Mouse (Mus musculus) stomach, postnatal 0 days (tissue): ENCODE measurements around the gene Rasa2. TPM values are rescaled to one million over a fixed set of nuclear protein-coding genes. Genes with fewer than 3 reads are reported as not detected.

Experiments used
- ATAC-seq: fragments of 200-750 bp; cut with Nextera tagmentation; 2 replicates; pipeline ENCODE4 v1.8.0; 2017; ENCODE audit not compliant: low FRiP score, low TSS enrichment
- DNase-seq: peaks from one replicate; pipeline ENCODE4 v3.0.0-alpha.2; 2016; ENCODE audit warnings: low spot score
- H3K27ac ChIP-seq: fragments of 300-500 bp; sonication (generic); replicated peaks from 2 replicates; pipeline ENCODE4 v1.5.1; 2014; ENCODE audit warnings: mild to moderate bottlenecking, control low read depth
- H3K27me3 ChIP-seq: fragments of 300-500 bp; sonication (generic); 2 replicates; pipeline ENCODE4 v1.6.1; 2014; ENCODE audit warnings: low read length; ENCODE audit not compliant: control insufficient read depth, insufficient read depth
- H3K36me3 ChIP-seq: fragments of 300-500 bp; sonication (generic); 2 replicates; pipeline ENCODE4 v1.6.1; 2014; ENCODE audit warnings: low read length, mixed read lengths; ENCODE audit not compliant: control insufficient read depth, insufficient read depth
- H3K4me1 ChIP-seq: fragments of 300-500 bp; sonication (generic); replicated peaks from 2 replicates; pipeline ENCODE4 v1.6.1; 2014; ENCODE audit warnings: antibody characterized with exemption; ENCODE audit not compliant: control insufficient read depth, insufficient read depth
- H3K4me2 ChIP-seq: fragments of 300-500 bp; sonication (generic); replicated peaks from 2 replicates; pipeline ENCODE4 v1.6.1; 2014; ENCODE audit warnings: low read depth, mild to moderate bottlenecking, control low read depth, moderate library complexity
- H3K4me3 ChIP-seq: fragments of 300-500 bp; sonication (generic); 2 replicates; pipeline ENCODE4 v1.5.1; 2014; ENCODE audit warnings: low read depth, low read length, control low read depth
- H3K9ac ChIP-seq: fragments of 300-500 bp; sonication (generic); 2 replicates; pipeline ENCODE4 v1.6.1; 2014; ENCODE audit warnings: mild to moderate bottlenecking, low read length, control low read depth, mixed read lengths
- H3K9me3 ChIP-seq: fragments of 300-500 bp; sonication (generic); 2 replicates; pipeline ENCODE4 v1.6.1; 2016; ENCODE audit warnings: low read length; ENCODE audit not compliant: control insufficient read depth
- CTCF ChIP-seq: IDR thresholded peaks from 2 replicates; pipeline ENCODE4 v1.5.1; 2016; ENCODE audit warnings: antibody characterized with exemption, low read depth, mild to moderate bottlenecking, moderate library complexity
- EP300 ChIP-seq: optimal IDR thresholded peaks from 2 replicates; pipeline ENCODE3; 2016; ENCODE audit warnings: antibody characterized with exemption
- WGBS: fragments of 180-500 bp; shearing (Covaris S2); extraction: QIAGEN DNeasy Blood & Tissue Kit; methylation state at CpG from one replicate; pipeline ENCODE4 v1.1.7; 2014; 5-methylcytosine and 5-hydroxymethylcytosine counted together
- polyA plus RNA-seq: library from polyadenylated mRNA; unstranded; fragments of >200 nt; fragmentation: Nextera tagmentation; extraction: Ambion mirVana; gene quantifications from 2 replicates; pipeline ENCODE4 v1.2.1, GENCODE M21; 2015

The Rasa2 gene
- polyA plus RNA-seq, 1 experiment from 2014 or later, result 12.5 TPM

DNA sequence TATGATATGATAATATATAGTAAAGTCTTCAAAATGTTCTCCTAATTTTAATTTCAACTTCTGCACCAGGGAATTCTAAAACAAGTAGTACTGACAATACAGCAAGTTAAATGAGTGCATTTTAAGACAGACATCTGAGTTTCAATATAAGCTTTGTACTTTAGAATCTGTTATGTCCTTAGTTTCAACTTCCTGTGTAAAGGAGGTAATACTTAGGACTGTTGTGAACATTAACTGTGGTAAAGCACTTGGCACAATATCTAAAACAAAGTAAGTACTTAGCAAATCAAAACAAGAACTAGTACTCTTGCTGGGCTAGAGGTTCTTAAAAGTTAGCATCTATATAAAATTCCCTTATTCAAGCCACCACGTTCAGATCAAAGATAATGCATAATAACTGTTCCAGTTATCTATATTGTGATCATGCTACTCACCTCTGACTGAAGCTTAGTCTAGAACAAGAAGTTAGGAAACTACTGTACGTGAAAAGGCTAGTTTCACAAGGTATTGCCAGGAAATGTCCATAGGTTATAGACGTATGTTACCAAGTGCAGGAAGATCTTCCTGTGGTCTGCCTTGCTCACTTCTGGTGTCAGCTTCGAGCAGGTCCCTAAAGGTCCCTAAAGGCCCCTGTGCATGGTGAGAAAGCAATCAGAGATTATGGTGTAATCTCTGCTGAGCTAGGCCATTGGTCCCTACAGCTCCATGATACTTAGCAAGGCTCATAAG is 12.8 kb downstream of the Rasa2 start:
- Histone ChIP-seq H3K27ac (no peak overlapping the region), H3K27me3 (no peaks in the 10 kb centered on the region), H3K4me1 (no peaks in the 10 kb centered on the region), H3K9ac (no peak overlapping the region), H3K36me3 (no peaks in the 10 kb centered on the region), H3K4me2 (no peak overlapping the region), H3K4me3 (no peak overlapping the region), H3K9me3 (no peaks in the 10 kb centered on the region)
- no peak for ATAC-seq
- 80% methylated on average over 4 of the region's 4 CpGs for WGBS
- no peak for DNase-seq
- no peak for TF ChIP-seq EP300
- TF ChIP-seq CTCF, result no peak

DNA sequence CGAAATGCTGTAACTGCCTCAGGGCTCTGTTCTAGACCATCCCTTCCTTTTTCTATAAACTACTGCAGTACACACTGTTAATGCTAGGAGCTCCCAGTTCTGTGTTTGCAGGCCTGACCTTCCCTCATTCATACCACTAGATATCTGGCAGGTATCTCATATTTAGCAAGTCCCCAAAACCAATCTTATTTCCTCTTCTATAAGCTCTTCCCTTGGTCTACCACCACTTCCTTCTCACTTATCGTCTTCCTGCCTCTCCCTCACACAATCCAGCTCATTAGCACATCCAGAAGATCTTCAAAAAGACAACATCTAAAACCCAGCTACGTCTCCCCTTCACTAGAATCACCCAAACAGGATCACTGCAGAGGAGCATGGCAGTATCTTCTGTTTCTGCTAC is 19.1 kb downstream of the Rasa2 start:
- no peak overlapping the region for H3K9ac ChIP-seq
- H3K4me3 ChIP-seq, result no peak overlapping the region
- WGBS, result 85% methylated on average over 3 of the region's 3 CpGs
- ATAC-seq, result no peak
- peaks cover 2% of the 10 kb centered on the region; the same call in 1 of the 2 replicates for H3K36me3 ChIP-seq
- H3K9me3 ChIP-seq, result no peaks in the 10 kb centered on the region
- H3K27me3 ChIP-seq, result no peaks in the 10 kb centered on the region
- H3K27ac ChIP-seq, result no peak overlapping the region
- TF ChIP-seq CTCF, result no peak
- H3K4me1 ChIP-seq, result no peaks in the 10 kb centered on the region
- DNase-seq, result no peak
- no peak overlapping the region for H3K4me2 ChIP-seq

DNA sequence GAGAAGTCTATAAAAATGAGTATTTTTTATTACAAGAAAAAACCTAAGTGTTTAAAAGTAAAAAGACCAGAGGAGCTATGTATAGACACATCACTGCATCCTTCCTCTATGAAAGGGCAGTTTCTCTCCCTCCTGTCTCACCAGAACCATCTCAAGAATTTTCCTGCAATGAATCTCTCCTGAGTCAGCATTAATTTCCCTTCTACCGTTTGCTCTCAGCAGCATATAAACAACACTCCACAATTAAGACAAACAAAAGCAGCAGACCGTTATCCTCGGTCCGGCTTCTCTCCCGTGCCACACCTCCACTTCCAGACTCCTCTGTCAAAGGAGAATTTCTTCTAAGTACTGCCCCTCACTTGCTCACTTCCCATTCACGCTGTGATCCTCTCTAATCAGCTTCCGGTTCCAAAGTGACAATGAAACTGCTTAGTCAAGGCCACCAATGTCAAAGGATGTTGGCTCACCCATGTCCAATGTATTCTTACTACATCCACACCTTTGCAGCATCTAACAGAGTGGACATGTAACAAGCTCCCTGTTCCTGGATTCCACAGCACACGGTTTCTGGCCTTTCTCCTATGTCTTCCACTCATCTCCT is 19.6 kb downstream of the Rasa2 start:
- no peaks in the 10 kb centered on the region for H3K4me1 ChIP-seq
- DNase-seq, result no peak
- H3K9me3 ChIP-seq, result 0 out of 2 replicates have a peak, but pooled peaks cover 3% of the 10 kb centered on the region
- H3K9ac ChIP-seq, result no peak overlapping the region
- peaks cover 2% of the 10 kb centered on the region; the same call in 1 of the 2 replicates for H3K36me3 ChIP-seq
- no peak for ATAC-seq
- 36% methylated on average over 8 of the region's 8 CpGs for WGBS
- H3K27me3 ChIP-seq, result no peaks in the 10 kb centered on the region
- H3K27ac ChIP-seq, result no peak overlapping the region
- no peak overlapping the region for H3K4me2 ChIP-seq
- no peak overlapping the region for H3K4me3 ChIP-seq
- TF ChIP-seq CTCF, result no peak
- no peak for TF ChIP-seq EP300

DNA sequence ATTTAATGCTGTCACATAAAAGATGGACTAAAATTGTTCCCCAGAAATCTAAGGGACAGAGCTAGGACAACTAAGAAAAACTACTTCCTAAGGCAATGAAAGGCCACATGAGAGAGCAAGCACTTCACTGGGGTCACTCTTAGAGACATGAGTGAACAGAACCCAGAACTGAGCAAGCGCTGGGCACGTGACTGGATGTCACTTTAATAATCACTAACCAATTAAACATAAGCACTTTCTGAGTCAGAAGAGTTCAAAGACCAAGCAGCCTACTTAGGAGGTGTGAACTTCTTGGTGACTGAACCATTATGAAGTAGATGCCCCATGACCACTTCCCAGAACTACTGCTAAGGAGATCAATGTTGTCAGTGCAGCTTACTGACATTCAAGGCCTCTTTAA is 20.6 kb downstream of the Rasa2 start:
- DNase-seq (no peak), ATAC-seq (no peak)
- Histone ChIP-seq H3K9me3 (0 out of 2 replicates have a peak, but pooled peaks cover 4% of the 10 kb centered on the region), H3K4me2 (no peak overlapping the region), H3K27ac (no peak overlapping the region), H3K9ac (no peak overlapping the region), H3K4me3 (no peak overlapping the region), H3K36me3 (peaks cover 2% of the 10 kb centered on the region; the same call in 1 of the 2 replicates), H3K27me3 (no peaks in the 10 kb centered on the region), H3K4me1 (no peaks in the 10 kb centered on the region)
- 91% methylated on average over 2 of the region's 2 CpGs for WGBS
- TF ChIP-seq EP300 (no peak), CTCF (no peak)

DNA sequence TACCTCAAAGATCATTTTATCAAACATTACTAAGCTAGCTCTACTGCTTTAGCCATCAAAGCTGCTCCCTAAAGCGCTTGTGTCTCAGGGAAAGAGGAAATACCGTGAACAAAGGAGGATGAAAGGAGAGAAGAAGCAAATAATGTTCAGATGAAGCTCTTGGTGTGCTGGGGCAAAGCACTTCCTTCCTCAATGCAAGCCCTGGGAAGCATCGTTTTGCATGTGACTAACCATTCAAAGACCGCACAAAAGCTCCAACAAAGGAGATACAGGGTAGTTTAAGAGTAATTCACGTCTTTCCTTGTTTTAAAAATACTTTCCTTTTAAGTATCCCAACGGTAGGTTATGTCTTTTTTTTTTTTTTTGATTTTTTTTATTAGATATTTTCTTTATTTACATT is 28.0 kb downstream of the Rasa2 start:
- TF ChIP-seq EP300 (no peak), CTCF (no peak)
- ATAC-seq, result no peak
- H3K4me2 ChIP-seq, result no peak overlapping the region
- no peak overlapping the region for H3K4me3 ChIP-seq
- H3K9me3 ChIP-seq, result 0 out of 2 replicates have a peak, but pooled peaks cover 4% of the 10 kb centered on the region
- WGBS, result 67% methylated on average over 6 of the region's 6 CpGs
- H3K9ac ChIP-seq, result no peak overlapping the region
- no peaks in the 10 kb centered on the region for H3K27me3 ChIP-seq
- H3K4me1 ChIP-seq, result no peaks in the 10 kb centered on the region
- H3K36me3 ChIP-seq, result peaks cover 2% of the 10 kb centered on the region
- H3K27ac ChIP-seq, result no peak overlapping the region
- DNase-seq, result no peak

DNA sequence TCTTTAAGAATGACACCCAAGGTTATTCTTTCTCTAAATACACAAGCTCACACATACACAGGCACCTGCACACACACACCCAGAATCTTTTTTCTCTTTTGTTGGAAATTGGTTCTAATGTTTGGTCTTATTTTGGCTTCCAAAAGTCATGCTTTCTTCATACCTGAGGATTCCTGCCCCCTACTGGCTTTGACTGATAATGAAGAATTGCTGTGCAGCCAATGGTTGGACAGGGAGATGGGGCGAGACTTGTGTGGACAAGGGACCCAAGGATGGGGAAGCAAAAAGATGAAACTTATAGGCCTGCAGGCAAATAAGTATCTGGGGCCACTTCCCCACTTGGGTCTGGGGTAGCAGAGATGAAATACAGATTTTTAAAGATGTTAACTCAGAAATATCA is 33.5 kb downstream of the Rasa2 start:
- no peak overlapping the region for H3K9ac ChIP-seq
- no peak for TF ChIP-seq EP300
- peak; percentile 56 for TF ChIP-seq CTCF
- H3K27ac ChIP-seq, result no peak overlapping the region
- no peak overlapping the region for H3K4me2 ChIP-seq
- ATAC-seq (no peak), DNase-seq (no peak)
- no peaks in the 10 kb centered on the region for H3K27me3 ChIP-seq
- peaks cover 3% of the 10 kb centered on the region for H3K36me3 ChIP-seq
- no peaks in the 10 kb centered on the region for H3K9me3 ChIP-seq
- 94% methylated on average over 1 of the region's 1 CpGs for WGBS
- no peaks in the 10 kb centered on the region for H3K4me1 ChIP-seq
- no peak overlapping the region for H3K4me3 ChIP-seq
